Mouse (Mus musculus) small intestine, adult 2 months (tissue): ENCODE data around the gene Wrb.

Source experiments
- CTCF ChIP-seq: fragments of 200-500 bp; IDR thresholded peaks from 2 replicates; pipeline ENCODE4 v1.5.1; 2012; ENCODE audit warnings: low read depth, mild to moderate bottlenecking, control low read depth, inconsistent platforms, low read length, moderate library complexity, mixed read lengths; ENCODE audit not compliant: insufficient replicate concordance, insufficient read length; ENCODE audit errors: extremely low read depth
- POLR2A ChIP-seq: fragments of 200-500 bp; IDR thresholded peaks from 2 replicates; pipeline ENCODE4 v1.6.1; 2012; ENCODE audit warnings: low read depth, mild to moderate bottlenecking, control low read depth, inconsistent platforms, low read length, moderate library complexity

GRCm38 (mm10) chr16:96165723-96166264 is 20.6 kb downstream of the Wrb start:
- TF ChIP-seq POLR2A (no peak), CTCF (no peak)
